Mouse (Mus musculus): Measurements from ENCODE around the gene Rgs11. TPM values are rescaled to one million over a fixed set of nuclear protein-coding genes. Genes with fewer than 3 reads are reported as not detected.

Gene Rgs11
- polyA plus RNA-seq, 1 experiment from 2014 or later = 1.1 TPM

Other genes starting within 250 kb of the Rgs11 start
- gene Capn15, start 217.2 kb upstream of the Rgs11 start, polyA plus RNA-seq (2016; fragmentation: Nextera tagmentation; extraction: Ambion mirVana) = 31.8 and 37.0 TPM in 2 replicates
- gene Rab11fip3, start 133.4 kb upstream of the Rgs11 start, polyA plus RNA-seq (2016; fragmentation: Nextera tagmentation; extraction: Ambion mirVana) = 21.0 and 22.3 TPM in 2 replicates
- 23.5 and 24.7 TPM in 2 replicates for gene Decr2, start 112.6 kb upstream of the Rgs11 start, polyA plus RNA-seq (2016; fragmentation: Nextera tagmentation; extraction: Ambion mirVana)
- 126 and 138 TPM in 2 replicates for gene Nme4, start 107.3 kb upstream of the Rgs11 start, polyA plus RNA-seq (2016; fragmentation: Nextera tagmentation; extraction: Ambion mirVana)
- 1.7 and 1.8 TPM in 2 replicates for gene Tmem8, start 89.7 kb upstream of the Rgs11 start, polyA plus RNA-seq (2016; fragmentation: Nextera tagmentation; extraction: Ambion mirVana)
- 318 and 342 TPM in 2 replicates for gene Mrpl28, start 79.5 kb upstream of the Rgs11 start, polyA plus RNA-seq (2016; fragmentation: Nextera tagmentation; extraction: Ambion mirVana)
- gene Axin1, start 64.3 kb upstream of the Rgs11 start, polyA plus RNA-seq (2016; fragmentation: Nextera tagmentation; extraction: Ambion mirVana) = 8.4 and 10.5 TPM in 2 replicates
- gene Pdia2, start 3.9 kb upstream of the Rgs11 start, polyA plus RNA-seq (2016; fragmentation: Nextera tagmentation; extraction: Ambion mirVana) = 1.5 and 1.9 TPM in 2 replicates
- gene Arhgdig, start 4.8 kb downstream of the Rgs11 start, polyA plus RNA-seq (2016; fragmentation: Nextera tagmentation; extraction: Ambion mirVana) = 6.6 and 6.7 TPM in 2 replicates
- 24.4 and 25.1 TPM in 2 replicates for gene Fam234a, start 41.3 kb downstream of the Rgs11 start, polyA plus RNA-seq (2016; fragmentation: Nextera tagmentation; extraction: Ambion mirVana)
- gene Luc7l, start 49.9 kb downstream of the Rgs11 start, polyA plus RNA-seq (2016; fragmentation: Nextera tagmentation; extraction: Ambion mirVana) = 116 and 135 TPM in 2 replicates
- 0.09 and 0.10 TPM in 2 replicates for gene Neurl1b, start 211.9 kb downstream of the Rgs11 start, polyA plus RNA-seq (2016; fragmentation: Nextera tagmentation; extraction: Ambion mirVana)